ENCODE assay signal across 11 mouse cellular contexts in genomic region chr9:6089913-6090312, GRCm38 (mm10).
"Had no signal": no experiment of that assay in that cellular context is flagged by ENCODE, and none has a peak within 500 bp of the region (broad histone marks: within the 10 kb centered on the region; RNA-seq: fewer than 3 reads in every experiment).

No protein-coding gene starts in this region.

- ATAC-seq: liver, postnatal 0 days had no signal

- DNase-seq: kidney, adult 8-10 months; kidney, postnatal 25 days; layer of hippocampus, adult 9-11 months; liver; liver, embryonic 13.5 days; liver, postnatal 0 days; lung, postnatal 14 days; midbrain, embryonic 14.5 days; right cerebral cortex, adult 18-20 months; thymus, adult 18-20 months; thymus, postnatal 25 days had no signal
